21 mouse cellular contexts compared by ENCODE assay signal in the genomic region with DNA sequence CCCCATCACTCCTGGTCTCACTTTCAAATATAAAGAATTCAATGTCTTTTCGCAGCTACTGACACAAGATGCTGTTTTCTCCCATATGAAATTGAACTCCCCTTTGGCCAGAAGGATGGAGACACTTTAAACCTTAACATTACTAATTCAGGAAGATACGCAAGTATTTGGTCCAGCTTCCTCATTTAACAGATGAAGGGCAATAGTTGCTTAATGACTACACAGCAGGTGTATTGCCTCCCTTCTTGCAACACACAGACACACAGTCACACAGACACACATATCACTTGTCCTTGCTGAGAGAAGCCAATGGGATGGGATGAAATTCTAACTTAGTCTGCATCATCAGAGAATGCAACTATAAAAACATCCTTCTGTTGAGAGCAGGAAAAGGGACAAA.
"Had no signal": no experiment of that assay in that cellular context is flagged by ENCODE, and none has a peak within 500 bp of the region (broad histone marks: within the 10 kb centered on the region; RNA-seq: fewer than 3 reads in every experiment).

No protein-coding gene starts in this region.

- H3K27me3 ChIP-seq: liver, embryonic 15.5 days; lung, embryonic 15.5 days; megakaryocyte, embryonic 14.5 days; midbrain, embryonic 12.5 days; neural tube, embryonic 13.5 days; neural tube, embryonic 15.5 days; stomach, embryonic 15.5 days had no signal

- H3K4me3 ChIP-seq: liver, embryonic 15.5 days; lung, embryonic 15.5 days; megakaryocyte, embryonic 14.5 days; midbrain, embryonic 12.5 days; myocyte; neural tube, embryonic 13.5 days; neural tube, embryonic 15.5 days; stomach, embryonic 15.5 days had no signal

- H3K9me3 ChIP-seq: liver, embryonic 15.5 days; lung, embryonic 15.5 days; megakaryocyte, embryonic 14.5 days; midbrain, embryonic 12.5 days; neural tube, embryonic 13.5 days; neural tube, embryonic 15.5 days; stomach, embryonic 15.5 days had no signal

- H3K36me3 ChIP-seq: liver, embryonic 15.5 days; lung, embryonic 15.5 days; midbrain, embryonic 12.5 days; neural tube, embryonic 13.5 days; neural tube, embryonic 15.5 days; stomach, embryonic 15.5 days had no signal

- H3K4me1 ChIP-seq: liver, embryonic 15.5 days; lung, embryonic 15.5 days; midbrain, embryonic 12.5 days; neural tube, embryonic 13.5 days; neural tube, embryonic 15.5 days; stomach, embryonic 15.5 days had no signal

- ATAC-seq: liver, postnatal 0 days; lung, postnatal 0 days; midbrain, embryonic 16.5 days had no signal

- H3K9ac ChIP-seq: liver, embryonic 15.5 days; liver, postnatal 0 days; lung, embryonic 15.5 days; midbrain, embryonic 12.5 days; neural tube, embryonic 13.5 days; neural tube, embryonic 15.5 days; stomach, embryonic 15.5 days had no signal

- H3K4me2 ChIP-seq: liver, embryonic 15.5 days; lung, embryonic 15.5 days; midbrain, embryonic 12.5 days; neural tube, embryonic 13.5 days; neural tube, embryonic 15.5 days; stomach, embryonic 15.5 days had no signal

- H3K27ac ChIP-seq: liver, embryonic 15.5 days; lung, embryonic 15.5 days; macrophage; midbrain, embryonic 12.5 days; neural tube, embryonic 13.5 days; neural tube, embryonic 15.5 days; stomach, embryonic 15.5 days; stomach, postnatal 0 days had no signal

- DNase-seq: liver, postnatal 0 days; lung, adult 2 months; lung, postnatal 14 days; lung, postnatal 36 days; midbrain, embryonic 14.5 days; right cerebral cortex, postnatal 14 days; thymus, adult 2 months; thymus, postnatal 25 days; thymus, postnatal 4 days had no signal
